Mouse (Mus musculus) CH12.LX (cell line): ENCODE data around the gene Cisd3. TPM values are rescaled to one million over a fixed set of nuclear protein-coding genes. Genes with fewer than 3 reads are reported as not detected.

ENCODE experiments used
- DNase-seq: peaks from one replicate; pipeline ENCODE4 v3.0.0-alpha.2; 2013; ENCODE audit errors: extremely low read depth
- H3K27ac ChIP-seq: 2 replicates; pipeline ENCODE4 v1.5.1; 2012; ENCODE audit warnings: low read depth, mild to moderate bottlenecking, control low read depth, moderate library complexity; ENCODE audit not compliant: insufficient read depth
- H3K27me3 ChIP-seq: replicated peaks from 2 replicates; pipeline ENCODE3; 2012; ENCODE audit warnings: inconsistent platforms
- H3K36me3 ChIP-seq, 2 experiments: replicated peaks in 1 of 2; 2 replicates each; pipeline versions ENCODE3 to v1.6.1; 2012; ENCODE audit warnings: inconsistent platforms in 1 of 2, low read length in 1 of 2, mild to moderate bottlenecking in 1 of 2, mixed read lengths in 1 of 2, moderate library complexity in 1 of 2; ENCODE audit not compliant: control insufficient read depth in 1 of 2, insufficient read depth in 1 of 2
- H3K4me1 ChIP-seq, 2 experiments: 2 replicates each; pipeline ENCODE4 v1.6.1; 2012; ENCODE audit warnings: inconsistent platforms in 1 of 2, moderate library complexity in 1 of 2; ENCODE audit not compliant: insufficient read depth in 2 of 2, control insufficient read depth in 1 of 2
- H3K4me2 ChIP-seq: 2 replicates; pipeline ENCODE4 v1.6.1; 2012; ENCODE audit warnings: low read depth, mild to moderate bottlenecking, control low read depth; ENCODE audit not compliant: poor library complexity, insufficient read depth, severe bottlenecking
- H3K4me3 ChIP-seq, 3 experiments: fragments of 150-350 bp in 1 of 3; sonication (generic) in 1 of 3; replicated peaks in 1 of 3; 2 replicates each; pipeline versions ENCODE3 to v1.5.1; 2011 to 2012; ENCODE audit warnings: low read depth in 2 of 3, low read length in 2 of 3, mild to moderate bottlenecking in 2 of 3, moderate library complexity in 2 of 3, control low read depth in 1 of 3, improper control_type of control experiment in 1 of 3, inconsistent platforms in 1 of 3, mixed read lengths in 1 of 3; ENCODE audit not compliant: poor library complexity in 1 of 3
- H3K79me2 ChIP-seq: replicated peaks from 2 replicates; pipeline ENCODE4 v1.6.1; 2012; ENCODE audit warnings: mild to moderate bottlenecking, moderate library complexity; ENCODE audit not compliant: control insufficient read depth, poor library complexity, insufficient read depth, severe bottlenecking; ENCODE audit errors: extremely low read depth
- H3K9ac ChIP-seq: 2 replicates; pipeline ENCODE4 v1.6.1; 2012; ENCODE audit warnings: low read depth, mild to moderate bottlenecking, control low read depth, moderate library complexity; ENCODE audit not compliant: insufficient read depth
- H3K9me3 ChIP-seq: replicated peaks from 2 replicates; pipeline ENCODE3; 2012; ENCODE audit warnings: low read length, inconsistent platforms, mixed read lengths
- E2F4 ChIP-seq: IDR thresholded peaks from 2 replicates; pipeline ENCODE4 v1.6.1; 2011; ENCODE audit warnings: low read depth, low read length, improper control_type of control experiment; ENCODE audit not compliant: insufficient replicate concordance
- GABPA ChIP-seq: IDR thresholded peaks from 2 replicates; pipeline ENCODE4 v1.6.1; 2012; ENCODE audit warnings: low read depth, low read length, improper control_type of control experiment, inconsistent platforms; ENCODE audit not compliant: insufficient replicate concordance
- HCFC1 ChIP-seq: IDR thresholded peaks from 2 replicates; pipeline ENCODE4 v1.6.1; 2012; ENCODE audit warnings: low read depth, mild to moderate bottlenecking, inconsistent platforms, low read length, improper control_type of control experiment
- JUN ChIP-seq: IDR thresholded peaks from 2 replicates; pipeline ENCODE4 v1.6.1; 2011; ENCODE audit warnings: low read depth, mild to moderate bottlenecking, low read length, improper control_type of control experiment, moderate library complexity; ENCODE audit not compliant: insufficient read depth
- JUND ChIP-seq: conservative IDR thresholded peaks from 2 replicates; pipeline ENCODE4 v1.6.1; 2011; ENCODE audit warnings: low read depth, low read length, improper control_type of control experiment
- KAT2A ChIP-seq: IDR thresholded peaks from 2 replicates; pipeline ENCODE4 v1.6.1; 2012; ENCODE audit warnings: low read length, improper control_type of control experiment, inconsistent platforms; ENCODE audit not compliant: insufficient replicate concordance
- MAX ChIP-seq: IDR thresholded peaks from 2 replicates; pipeline ENCODE4 v1.6.1; 2011; ENCODE audit warnings: low read length, improper control_type of control experiment
- MEF2A ChIP-seq: IDR thresholded peaks from 2 replicates; pipeline ENCODE4 v1.6.1; 2014; ENCODE audit warnings: low read depth, mild to moderate bottlenecking, inconsistent platforms, low read length, improper control_type of control experiment, borderline replicate concordance
- MXI1 ChIP-seq: IDR thresholded peaks from 2 replicates; pipeline ENCODE4 v1.6.1; 2011; ENCODE audit warnings: mild to moderate bottlenecking, low read depth, low read length, improper control_type of control experiment
- NELFE ChIP-seq: IDR thresholded peaks from 2 replicates; pipeline ENCODE4 v1.6.1; 2011; ENCODE audit warnings: low read depth, low read length, improper control_type of control experiment
- NRF1 ChIP-seq: IDR thresholded peaks from 2 replicates; pipeline ENCODE4 v1.6.1; 2014; ENCODE audit warnings: low read depth, mild to moderate bottlenecking, inconsistent platforms, low read length, improper control_type of control experiment, moderate library complexity
- PAX5 ChIP-seq: IDR thresholded peaks from 2 replicates; pipeline ENCODE4 v1.6.1; 2012; ENCODE audit warnings: low read length, inconsistent platforms, mixed read lengths
- RAD21 ChIP-seq: IDR thresholded peaks from 2 replicates; pipeline ENCODE4 v1.6.1; 2011; ENCODE audit warnings: low read depth, mild to moderate bottlenecking, low read length, improper control_type of control experiment, moderate library complexity
- SMC3 ChIP-seq: IDR thresholded peaks from 2 replicates; pipeline ENCODE4 v1.6.1; 2011; ENCODE audit warnings: low read depth, low read length, improper control_type of control experiment
- UBTF ChIP-seq: IDR thresholded peaks from 2 replicates; pipeline ENCODE4 v1.6.1; 2012; ENCODE audit warnings: low read depth, mild to moderate bottlenecking, inconsistent platforms, low read length, improper control_type of control experiment, moderate library complexity
- USF1 ChIP-seq: IDR thresholded peaks from 2 replicates; pipeline ENCODE4 v1.6.1; 2014; ENCODE audit warnings: low read depth, mild to moderate bottlenecking, inconsistent platforms, low read length, improper control_type of control experiment
- dilution Hi-C: fragments of 300-500 bp; cut with MboI; formaldehyde crosslinking; loops from 2 replicates; pipeline ENCODE4 v1.14.3; 2020; ENCODE audit warnings: low sequenced_read_pairs; ENCODE audit not compliant: extremely low pct_unique_long_range_greater_than_20kb, extremely low pct_ligation_motif_present
- in situ Hi-C: fragments of 300-500 bp; cut with MboI; formaldehyde crosslinking; loops from 3 replicates; pipeline ENCODE4 v1.14.3; 2019; ENCODE audit warnings: low sequenced_read_pairs, low pct_ligation_motif_present, low pct_unique_long_range_greater_than_20kb, mixed read lengths
- polyA plus RNA-seq: library from polyadenylated mRNA; unstranded; fragments of >175 nt; gene quantifications from 2 replicates; pipeline ENCODE4 v1.2.1, GENCODE M21; 2012; ENCODE audit warnings: low read depth; ENCODE audit not compliant: insufficient read length
- total RNA-seq, 2 experiments: library from RNA; depleted of rRNA; stranded (reverse); fragments of 300-350 nt in 1 of 2; fragments of >200 nt in 1 of 2; gene quantifications; 2 replicates each; pipeline ENCODE4 v1.2.3; 2012 to 2014

The Cisd3 gene
- total and polyA plus RNA-seq, 3 experiments, result 66.1 to 221 (median 141) TPM

DNA sequence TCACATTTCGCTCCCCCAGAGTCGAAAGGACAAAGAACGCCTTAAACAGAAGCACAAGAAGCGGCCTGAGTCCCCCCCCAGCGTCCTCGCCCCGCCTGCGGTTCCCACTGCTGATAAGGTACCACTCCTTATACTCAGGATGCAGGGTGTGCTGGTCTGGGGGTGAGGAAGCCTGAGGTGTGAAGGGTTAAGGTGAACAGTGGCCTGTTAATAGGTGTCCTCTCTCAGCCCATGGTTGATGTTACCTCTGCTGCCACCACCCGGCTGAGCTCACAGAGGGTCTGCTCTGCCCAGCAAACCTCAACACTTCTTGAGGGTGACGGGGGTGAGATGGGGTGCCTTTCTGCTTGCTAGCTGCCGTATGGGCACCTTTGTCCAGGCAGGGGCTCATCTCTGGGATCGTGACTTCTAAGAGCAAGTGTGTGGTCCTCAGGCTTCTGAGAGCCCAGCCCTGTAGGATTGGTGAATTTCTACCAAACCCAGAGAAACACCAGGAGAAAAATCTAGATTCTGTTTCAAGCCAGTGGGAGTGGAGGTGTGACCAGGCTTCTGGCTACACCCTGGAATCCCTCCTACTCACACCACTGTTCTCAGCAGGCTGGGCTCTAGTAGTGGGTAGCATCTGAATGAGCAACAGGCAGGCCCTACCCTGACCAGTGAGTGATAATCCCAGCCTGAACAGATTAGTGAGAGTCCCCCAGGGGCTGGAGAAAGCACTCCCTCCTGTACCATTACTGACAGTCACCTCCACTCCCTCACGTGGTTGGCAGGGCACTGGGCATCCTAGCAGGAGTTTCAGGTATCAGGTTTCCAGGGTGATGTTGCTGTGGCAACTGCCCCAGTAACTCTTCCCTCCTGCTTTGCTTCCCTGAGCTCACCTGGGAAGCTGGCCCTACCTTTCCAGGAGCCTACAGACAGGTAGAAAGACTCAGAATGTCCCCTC is 15.1 kb upstream of the Cisd3 start:
- Histone ChIP-seq H3K4me2 (no peak overlapping the region), H3K36me3 (peaks cover 97 to 99% of the 10 kb centered on the region in 2 experiments)
- in situ Hi-C loops, result no loop called here

DNA sequence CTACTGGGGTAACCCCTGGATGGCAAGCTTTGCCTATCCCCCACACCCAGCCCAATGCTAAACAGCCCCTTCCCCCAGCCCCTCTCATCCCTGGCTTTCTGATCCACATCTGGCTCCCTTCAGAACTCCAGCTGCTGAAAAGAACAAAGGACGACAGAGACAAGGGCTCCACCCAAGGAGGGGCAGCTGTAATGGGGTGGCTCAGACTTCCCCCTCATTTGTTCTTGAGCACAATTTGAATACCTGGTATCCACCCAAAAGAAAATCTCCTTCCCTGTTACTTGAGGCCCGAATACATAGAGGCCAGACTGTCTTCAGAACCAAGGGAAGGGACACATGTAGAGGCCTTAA is 14.5 kb upstream of the Cisd3 start:
- H3K27ac ChIP-seq, result no peak overlapping the region
- no peak for DNase-seq
- no peaks in the 10 kb centered on the region for H3K9me3 ChIP-seq
- peaks cover 97 to 99% of the 10 kb centered on the region in 2 experiments for H3K36me3 ChIP-seq
- 0 out of 2 replicates have a peak, but pooled peaks cover 7% of the 10 kb centered on the region for H3K79me2 ChIP-seq
- H3K4me2 ChIP-seq, result no peak overlapping the region
- in situ Hi-C loops, result no loop called here
- TF ChIP-seq JUND, result no peak
- TF ChIP-seq SMC3, result no peak
- TF ChIP-seq UBTF, result no peak
- TF ChIP-seq, all 38 proteins: peak for 0
- Histone ChIP-seq H3K9ac (no peak overlapping the region), H3K4me1 (peaks cover 3 to 26% of the 10 kb centered on the region in 2 experiments; a peak in 1 of 4 replicates), H3K4me3 (no peak overlapping the region), H3K27me3 (no peaks in the 10 kb centered on the region)
- dilution Hi-C loops, result no loop called here

More for the DNA sequence above, 15.1 kb upstream of the Cisd3 start:
- H3K9ac ChIP-seq, result no peak overlapping the region
- no peak overlapping the region for H3K4me3 ChIP-seq
- H3K27me3 ChIP-seq, result no peaks in the 10 kb centered on the region
- H3K79me2 ChIP-seq, result peaks cover 14% of the 10 kb centered on the region
- peaks cover 5 to 28% of the 10 kb centered on the region in 2 experiments; a peak in 3 of 4 replicates for H3K4me1 ChIP-seq
- TF ChIP-seq KAT2A (no peak), PAX5 (no peak), HCFC1 (no peak)
- TF ChIP-seq, all 38 proteins: peak for 0
- H3K27ac ChIP-seq, result no peak overlapping the region
- dilution Hi-C loops, result no loop called here
- H3K9me3 ChIP-seq, result peaks cover 2% of the 10 kb centered on the region
- no peak for DNase-seq

DNA sequence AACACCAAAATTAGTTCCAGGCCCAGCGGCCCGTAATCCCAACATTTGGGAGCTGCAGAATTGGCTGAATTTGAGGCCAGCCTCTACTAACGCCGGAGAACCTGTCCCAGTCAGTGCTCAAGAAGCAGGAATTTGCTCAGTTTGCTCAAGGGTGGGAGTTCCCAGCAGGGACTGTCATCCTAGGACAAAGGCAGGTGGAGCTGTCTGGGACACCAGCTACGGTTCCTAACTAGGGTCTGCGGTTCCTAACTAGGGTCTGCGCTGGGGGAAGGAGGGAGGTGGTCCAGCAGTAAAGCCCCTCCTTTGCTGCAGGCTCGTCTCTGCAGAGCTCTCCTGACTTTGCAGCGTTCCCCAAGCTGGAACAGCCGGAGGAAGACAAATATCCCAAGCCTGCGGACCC is 12.5 kb upstream of the Cisd3 start:
- Histone ChIP-seq H3K4me3 (no peak overlapping the region), H3K79me2 (no peaks in the 10 kb centered on the region), H3K4me1 (peaks cover 3 to 20% of the 10 kb centered on the region in 2 experiments; a peak in 1 of 4 replicates), H3K36me3 (peaks cover 99 to 100% of the 10 kb centered on the region in 2 experiments), H3K9ac (no peak overlapping the region), H3K9me3 (no peaks in the 10 kb centered on the region), H3K4me2 (no peak overlapping the region), H3K27ac (no peak overlapping the region), H3K27me3 (no peaks in the 10 kb centered on the region)
- DNase-seq, result no peak
- TF ChIP-seq E2F4 (no peak), NELFE (no peak), MEF2A (no peak), GABPA (no peak), KAT2A (no peak), RAD21 (no peak), MAX (no peak), JUN (no peak), NRF1 (no peak), MXI1 (no peak), USF1 (no peak)
- in situ Hi-C loops, result no loop called here
- dilution Hi-C loops, result no loop called here
